Mouse (Mus musculus) ES-E14 (cell line): ENCODE results near the gene Rapgef2.

Experiments
- ZC3H11A ChIP-seq: IDR thresholded peaks from 2 replicates; pipeline ENCODE4 v1.6.1; 2012; ENCODE audit warnings: low read depth, mild to moderate bottlenecking, inconsistent platforms, low read length, borderline replicate concordance
- ZNF384 ChIP-seq: IDR thresholded peaks from 2 replicates; pipeline ENCODE4 v1.6.1; 2012; ENCODE audit warnings: low read depth, low read length, inconsistent platforms

- TF ChIP-seq ZNF384 = no peak
- TF ChIP-seq ZC3H11A = no peak
These were observed 269.5 kb downstream of the Rapgef2 start for GRCm38 (mm10) chr3:79016830-79017229.
